Mouse (Mus musculus): ENCODE data around the gene Fads6. TPM values are rescaled to one million over a fixed set of nuclear protein-coding genes. Genes with fewer than 3 reads are reported as not detected.

Gene Fads6
- total RNA-seq, 4 experiments from 2014 or later, result 16.7 to 18.5 (median 17.1) TPM

Small RNAs within 50 kb of the gene (microRNA-seq; reads per million reads assigned to microRNA genes)
- 0 reads per million in 2 experiments for gene Gm25837

Other genes starting within 250 kb of the Fads6 start
- gene Cd300ld3, start 249.3 kb downstream of the Fads6 start, total RNA-seq (2022), result 1 to 10 TPM in 2 of 4 experiments, under 1 TPM in 1, not detected in 1; 0.45 to 3.7 (median 3.6) TPM
- gene Cd300e, start 235.5 kb downstream of the Fads6 start, total RNA-seq (2022), result under 1 TPM in 3 of 4 experiments, not detected in 1; 0.14 to 0.20 (median 0.18) TPM
- 1 to 10 TPM; 2.8 to 4.0 (median 3.9) TPM for gene Rab37, start 206.2 kb downstream of the Fads6 start, total RNA-seq (2022)
- gene Cd300lf, start 163.7 kb downstream of the Fads6 start, total RNA-seq (2022), result 1 to 10 TPM in 3 of 4 experiments, under 1 TPM in 1; 0.62 to 4.3 (median 1.7) TPM
- gene Slc9a3r1, start 134.3 kb downstream of the Fads6 start, total RNA-seq (2022), result 10 to 100 TPM; 68.3 to 84.2 (median 77.1) TPM
- 10 to 100 TPM; 12.5 to 19.8 (median 16.1) TPM for gene Tmem104, start 110.2 kb downstream of the Fads6 start, total RNA-seq (2022)
- gene Nat9, start 109.8 kb downstream of the Fads6 start, total RNA-seq (2022), result 10 to 100 TPM; 20.4 to 25.2 (median 22.5) TPM
- 10 to 100 TPM; 42.3 to 48.8 (median 44.6) TPM for gene Grin2c, start 30.4 kb downstream of the Fads6 start, total RNA-seq (2022)
- 10 to 100 TPM; 22.8 to 25.5 (median 24.6) TPM for gene Fdxr, start 20.6 kb downstream of the Fads6 start, total RNA-seq (2022)
- gene Otop2, start 9.5 kb upstream of the Fads6 start, total RNA-seq (2022), result under 1 TPM; 0.30 to 0.55 (median 0.40) TPM
- under 1 TPM; 0.36 to 0.95 (median 0.59) TPM for gene Ush1g, start 24.4 kb upstream of the Fads6 start, total RNA-seq (2022)
- under 1 TPM in 2 of 4 experiments, not detected in 2; 0.14 to 0.27 TPM for gene Otop3, start 37.1 kb upstream of the Fads6 start, total RNA-seq (2022)
- 100 to 1,000 TPM; 104 to 119 (median 117) TPM for gene Hid1, start 70.1 kb upstream of the Fads6 start, total RNA-seq (2022)
- 10 to 100 TPM; 25.7 to 29.6 (median 25.9) TPM for gene Cdr2l, start 84.3 kb upstream of the Fads6 start, total RNA-seq (2022)
- gene Mrpl58, start 106.1 kb upstream of the Fads6 start, total RNA-seq (2022), result 100 to 1,000 TPM; 100 to 115 (median 105) TPM
- gene Atp5h, start 122.3 kb upstream of the Fads6 start, total RNA-seq (2022), result 100 to 1,000 TPM; 450 to 501 (median 483) TPM
- 10 to 100 TPM; 67.4 to 74.9 (median 71.2) TPM for gene Kctd2, start 122.5 kb upstream of the Fads6 start, total RNA-seq (2022)
- not detected for gene Trim80, start 142.9 kb upstream of the Fads6 start, total RNA-seq (2022)
- gene Slc16a5, start 164.8 kb upstream of the Fads6 start, total RNA-seq (2022), result under 1 TPM in 1 of 4 experiments, not detected in 3; 0.21 TPM
- gene Armc7, start 178.0 kb upstream of the Fads6 start, total RNA-seq (2022), result 10 to 100 TPM in 3 of 4 experiments, 1 to 10 TPM in 1; 10.0 to 16.7 (median 13.0) TPM
- gene Nt5c, start 194.2 kb upstream of the Fads6 start, total RNA-seq (2022), result 10 to 100 TPM; 58.8 to 68.5 (median 66.3) TPM
- gene Jpt1, start 216.7 kb upstream of the Fads6 start, total RNA-seq (2022), result 100 to 1,000 TPM; 109 to 139 (median 124) TPM
- gene Sumo2, start 238.6 kb upstream of the Fads6 start, total RNA-seq (2022), result 100 to 1,000 TPM; 285 to 340 (median 310) TPM

All from layer of hippocampus, adult 8-10 months (tissue).